Mouse (Mus musculus): ENCODE data around the gene Glod4.

DNA sequence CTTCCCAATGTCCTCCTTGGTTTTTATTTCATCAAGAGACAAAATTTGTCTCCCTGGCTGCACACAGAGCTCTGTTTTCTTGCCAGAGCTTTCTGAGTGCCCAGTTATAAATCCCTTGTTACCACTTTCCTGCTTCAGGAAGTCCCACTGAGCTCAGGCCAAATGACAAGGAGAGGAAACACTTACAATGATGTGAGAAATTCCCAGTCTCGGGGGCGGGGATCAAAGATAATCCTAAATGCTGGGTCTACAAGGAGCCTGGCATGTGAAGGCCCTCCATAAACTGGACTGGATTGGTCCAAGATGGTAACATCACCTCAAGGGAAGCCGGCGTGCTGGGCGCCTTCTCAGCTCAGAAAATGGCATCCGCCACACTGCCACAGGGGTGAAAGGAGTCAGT lies 49.3 kb upstream of the Glod4 start:
- TF ChIP-seq POLR2A (IDR thresholded peaks at IDR 0.05; ENCODE audit: low read depth, low read length) = no peak
- no peak for TF ChIP-seq CTCF (IDR thresholded peaks at IDR 0.05; ENCODE audit: extremely low read depth, insufficient read depth, insufficient read length, insufficient replicate concordance)

Measured in spleen, adult 2 months (tissue).